Mouse (Mus musculus) spleen, postnatal 36 days (tissue): ENCODE measurements around the gene Cltc.
"Not testable (repeated sequence)": the region's sequence is repeated elsewhere in the genome, so short reads cannot be mapped to it uniquely, and the experiment has no call there.

ENCODE experiments used
- DNase-seq, 2 experiments: peaks; one replicate each; pipeline ENCODE4 v3.0.0; 2022; ENCODE audit warnings: low spot score in 2 of 2, mixed read lengths in 1 of 2

The Cltc gene

GRCm38 (mm10) chr11:86738956-86739355, 18.4 kb downstream of the Cltc start:
- peak in 1 of 2 experiments; percentile 45 for DNase-seq

- not testable (repeated sequence) for DNase-seq
These were observed 19.1 kb downstream of the Cltc start for GRCm38 (mm10) chr11:86738308-86738707.

- peak; percentile 67 to 77 for DNase-seq
These were observed 19.9 kb downstream of the Cltc start for GRCm38 (mm10) chr11:86737301-86738000.

- no peak for DNase-seq
These were observed 22.4 kb downstream of the Cltc start for GRCm38 (mm10) chr11:86734993-86735392.

GRCm38 (mm10) chr11:86734241-86734939, 23.0 kb downstream of the Cltc start:
- DNase-seq, result no peak

GRCm38 (mm10) chr11:86731443-86731842, 25.9 kb downstream of the Cltc start:
- no peak for DNase-seq

- DNase-seq, result no peak
These were observed 31.8 kb downstream of the Cltc start for GRCm38 (mm10) chr11:86725607-86726006.

GRCm38 (mm10) chr11:86724982-86725381, 32.4 kb downstream of the Cltc start:
- no peak for DNase-seq

- DNase-seq, result no peak
These were observed 33.4 kb downstream of the Cltc start for GRCm38 (mm10) chr11:86724004-86724403.

GRCm38 (mm10) chr11:86719390-86719789, 38.0 kb downstream of the Cltc start:
- peak; percentile 62 to 68 for DNase-seq

- no peak for DNase-seq
These were observed 39.0 kb downstream of the Cltc start for GRCm38 (mm10) chr11:86718369-86718768.

GRCm38 (mm10) chr11:86717306-86718065, 39.9 kb downstream of the Cltc start:
- peak; percentile 28 to 39 for DNase-seq

- no peak for DNase-seq
These were observed 42.8 kb downstream of the Cltc start for GRCm38 (mm10) chr11:86714606-86715005.

- no peak for DNase-seq
These were observed 56.2 kb downstream of the Cltc start for GRCm38 (mm10) chr11:86701151-86701550.

GRCm38 (mm10) chr11:86695461-86695860, 61.9 kb downstream of the Cltc start:
- DNase-seq, result no peak

- DNase-seq, result no peak
These were observed 64.8 kb downstream of the Cltc start for GRCm38 (mm10) chr11:86692546-86692945.

GRCm38 (mm10) chr11:86691956-86692355, 65.4 kb downstream of the Cltc start:
- DNase-seq, result peak; percentile 26 to 35

- no peak for DNase-seq
These were observed 65.9 kb downstream of the Cltc start for GRCm38 (mm10) chr11:86691482-86691881.

GRCm38 (mm10) chr11:86690383-86690782, 67.0 kb downstream of the Cltc start:
- DNase-seq, result no peak

- no peak for DNase-seq
These were observed 72.0 kb downstream of the Cltc start for GRCm38 (mm10) chr11:86685366-86685765.

- no peak for DNase-seq
These were observed 73.0 kb downstream of the Cltc start for GRCm38 (mm10) chr11:86684126-86685012.
